Mouse (Mus musculus) liver, embryonic 16.5 days (tissue): ENCODE measurements around the gene Gm10306. TPM values are rescaled to one million over a fixed set of nuclear protein-coding genes. Genes with fewer than 3 reads are reported as not detected.

Experiments
- ATAC-seq: fragments of 200-750 bp; cut with Nextera tagmentation; 2 replicates; pipeline ENCODE4 v1.8.0; 2017; ENCODE audit warnings: low read depth, mild to moderate bottlenecking, moderate number of reproducible peaks, moderate library complexity
- H3K27ac ChIP-seq: fragments of 300-500 bp; sonication (generic); 2 replicates; pipeline ENCODE4 v1.5.1; 2014; ENCODE audit warnings: mild to moderate bottlenecking, low read length
- H3K27me3 ChIP-seq: fragments of 300-500 bp; sonication (generic); 2 replicates; pipeline ENCODE4 v1.6.1; 2014; ENCODE audit warnings: low read depth, low read length, mixed read lengths; ENCODE audit not compliant: control insufficient read depth, insufficient read depth
- H3K36me3 ChIP-seq: fragments of 300-500 bp; sonication (generic); 2 replicates; pipeline ENCODE4 v1.6.1; 2014; ENCODE audit warnings: mild to moderate bottlenecking; ENCODE audit not compliant: control insufficient read depth, insufficient read depth
- H3K4me1 ChIP-seq: fragments of 300-500 bp; sonication (generic); 2 replicates; pipeline ENCODE4 v1.6.1; 2014; ENCODE audit warnings: low read depth, low read length, mixed read lengths; ENCODE audit not compliant: control insufficient read depth
- H3K4me2 ChIP-seq: fragments of 300-500 bp; sonication (generic); 2 replicates; pipeline ENCODE4 v1.6.1; 2014; ENCODE audit warnings: low read depth, low read length, mixed read lengths
- H3K4me3 ChIP-seq: fragments of 300-500 bp; sonication (generic); 2 replicates; pipeline ENCODE4 v1.5.1; 2014; ENCODE audit warnings: low read depth, mild to moderate bottlenecking, low read length
- H3K9ac ChIP-seq: fragments of 300-500 bp; sonication (generic); 2 replicates; pipeline ENCODE4 v1.6.1; 2014; ENCODE audit warnings: low read depth, low read length
- H3K9me3 ChIP-seq: fragments of 300-500 bp; sonication (generic); replicated peaks from 2 replicates; pipeline ENCODE4 v1.6.1; 2016; ENCODE audit warnings: low read length; ENCODE audit not compliant: control insufficient read depth
- WGBS: fragments of 180-500 bp; shearing (Covaris S2); extraction: QIAGEN DNeasy Blood & Tissue Kit; methylation state at CpG from one replicate; pipeline ENCODE4 v1.1.7; 2014; ENCODE audit not compliant: insufficient replicate concordance; 5-methylcytosine and 5-hydroxymethylcytosine counted together
- polyA plus RNA-seq: library from polyadenylated mRNA; unstranded; fragments of >200 nt; fragmentation: Nextera tagmentation; extraction: Ambion mirVana; gene quantifications from 2 replicates; pipeline ENCODE4 v1.2.1, GENCODE M21; 2015

Gene Gm10306
- polyA plus RNA-seq, 1 experiment from 2014 or later, result not detected

DNA sequence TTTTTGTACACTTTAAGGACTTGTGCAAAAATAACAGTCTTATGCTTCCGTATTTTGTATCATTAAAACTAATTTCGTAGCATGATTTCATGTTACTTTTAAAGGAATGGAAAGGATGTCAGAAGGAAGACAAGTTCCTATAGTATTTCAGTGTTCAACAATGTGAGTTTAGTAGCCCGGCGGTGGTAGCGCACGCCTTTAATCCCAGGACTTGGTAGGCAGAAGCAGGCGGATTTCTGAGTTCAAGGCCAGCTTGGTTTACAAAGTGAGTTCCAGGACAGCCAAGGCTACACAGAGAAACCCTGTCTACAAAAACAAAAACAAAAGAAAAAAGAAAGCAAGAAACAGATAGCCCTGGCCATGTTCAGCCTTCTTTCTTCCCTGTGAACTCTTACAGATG, 799 bp downstream of the Gm10306 start:
- Histone ChIP-seq H3K36me3 (no peaks in the 10 kb centered on the region), H3K4me3 (no peak overlapping the region), H3K9me3 (no peaks in the 10 kb centered on the region), H3K4me1 (peaks cover 6% of the 10 kb centered on the region), H3K27me3 (no peaks in the 10 kb centered on the region), H3K27ac (no peak overlapping the region), H3K4me2 (peak overlapping the region; percentile 63), H3K9ac (no peak overlapping the region)
- 78% methylated on average over 7 of the region's 7 CpGs for WGBS
- no peak for ATAC-seq

DNA sequence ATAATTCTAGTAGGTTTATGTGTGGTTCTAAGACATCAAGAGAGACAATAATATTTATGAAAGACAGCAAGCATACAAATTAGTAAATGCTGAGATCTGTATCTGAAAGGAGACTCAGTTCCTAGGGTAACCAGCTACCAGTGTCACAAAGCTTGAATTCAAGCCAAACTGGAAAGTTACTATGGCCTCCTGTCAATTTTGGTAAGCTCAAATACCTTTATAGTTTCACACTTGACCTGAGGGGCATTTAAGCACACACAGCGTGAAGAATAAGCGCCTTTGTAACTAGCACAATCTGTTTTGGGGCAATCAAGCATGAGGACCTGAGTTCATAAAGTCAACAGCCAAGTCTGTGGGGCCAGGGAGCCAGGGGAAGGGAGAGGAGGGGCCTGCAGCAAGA, 2.9 kb downstream of the Gm10306 start:
- peaks cover 6% of the 10 kb centered on the region for H3K4me1 ChIP-seq
- no peak for ATAC-seq
- H3K27ac ChIP-seq, result no peak overlapping the region
- H3K4me2 ChIP-seq, result no peak overlapping the region
- H3K4me3 ChIP-seq, result no peak overlapping the region
- H3K27me3 ChIP-seq, result no peaks in the 10 kb centered on the region
- no peak overlapping the region for H3K9ac ChIP-seq
- no peaks in the 10 kb centered on the region for H3K36me3 ChIP-seq
- 55% methylated on average over 2 of the region's 2 CpGs for WGBS
- H3K9me3 ChIP-seq, result no peaks in the 10 kb centered on the region

- no peaks in the 10 kb centered on the region for H3K36me3 ChIP-seq
- H3K9ac ChIP-seq, result no peak overlapping the region
- H3K4me3 ChIP-seq, result no peak overlapping the region
- H3K27ac ChIP-seq, result no peak overlapping the region
- ATAC-seq, result no peak
- peaks cover 5% of the 10 kb centered on the region for H3K4me1 ChIP-seq
- 66% methylated on average over 1 of the region's 1 CpGs for WGBS
- H3K9me3 ChIP-seq, result no peaks in the 10 kb centered on the region
- no peaks in the 10 kb centered on the region for H3K27me3 ChIP-seq
- H3K4me2 ChIP-seq, result no peak overlapping the region
These were observed 4.0 kb downstream of the Gm10306 start for GRCm38 (mm10) chr4:94560316-94560715.

DNA sequence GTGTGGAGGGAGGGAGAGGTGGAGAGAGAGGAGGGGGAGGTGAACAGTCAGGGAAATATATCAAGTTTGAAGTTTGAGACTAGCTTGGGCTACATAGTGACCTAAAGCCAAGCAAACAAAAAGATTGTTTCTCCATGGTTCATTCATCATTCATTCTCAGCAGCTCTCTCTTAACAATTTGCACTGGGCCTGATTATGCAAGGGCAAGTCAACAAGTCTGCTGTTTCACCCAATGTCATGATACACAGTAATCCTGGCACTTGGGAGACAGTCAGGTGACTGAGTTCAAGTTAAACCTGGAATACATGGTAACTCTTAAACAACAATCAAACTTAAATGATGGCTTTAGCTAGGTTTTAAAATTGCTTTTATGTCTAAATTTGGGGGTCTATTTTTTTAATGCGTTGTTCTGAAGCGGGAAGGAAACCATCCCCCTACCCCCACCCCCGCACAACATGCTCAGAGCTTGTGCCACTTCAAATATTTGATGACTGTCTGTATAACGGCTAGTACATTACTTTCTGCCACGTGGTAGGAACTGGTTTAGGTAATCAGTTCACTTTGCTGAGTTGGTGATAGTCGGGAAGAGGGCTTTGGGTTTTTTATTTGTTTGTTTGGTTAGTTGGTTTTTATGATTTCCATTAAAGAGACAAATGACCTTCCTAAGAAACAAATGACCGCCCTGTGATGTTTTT, 5.8 kb downstream of the Gm10306 start:
- H3K4me3 ChIP-seq, result no peak overlapping the region
- peak; percentile 63 for ATAC-seq
- H3K4me1 ChIP-seq, result peaks cover 4% of the 10 kb centered on the region
- H3K27me3 ChIP-seq, result no peaks in the 10 kb centered on the region
- 63% methylated on average over 7 of the region's 7 CpGs for WGBS
- H3K9me3 ChIP-seq, result no peaks in the 10 kb centered on the region
- H3K36me3 ChIP-seq, result no peaks in the 10 kb centered on the region; the same call in none of the 2 replicates
- H3K4me2 ChIP-seq, result no peak overlapping the region
- H3K9ac ChIP-seq, result no peak overlapping the region
- H3K27ac ChIP-seq, result no peak overlapping the region

GRCm38 (mm10) chr4:94564297-94564696, 8.0 kb downstream of the Gm10306 start:
- Histone ChIP-seq H3K4me2 (no peak overlapping the region), H3K4me1 (peaks cover 4% of the 10 kb centered on the region), H3K9ac (no peak overlapping the region), H3K36me3 (peaks cover 4% of the 10 kb centered on the region), H3K4me3 (no peak overlapping the region), H3K9me3 (no peaks in the 10 kb centered on the region), H3K27me3 (no peaks in the 10 kb centered on the region), H3K27ac (no peak overlapping the region)
- peak; percentile 43; the same call in 1 of the 2 replicates for ATAC-seq

DNA sequence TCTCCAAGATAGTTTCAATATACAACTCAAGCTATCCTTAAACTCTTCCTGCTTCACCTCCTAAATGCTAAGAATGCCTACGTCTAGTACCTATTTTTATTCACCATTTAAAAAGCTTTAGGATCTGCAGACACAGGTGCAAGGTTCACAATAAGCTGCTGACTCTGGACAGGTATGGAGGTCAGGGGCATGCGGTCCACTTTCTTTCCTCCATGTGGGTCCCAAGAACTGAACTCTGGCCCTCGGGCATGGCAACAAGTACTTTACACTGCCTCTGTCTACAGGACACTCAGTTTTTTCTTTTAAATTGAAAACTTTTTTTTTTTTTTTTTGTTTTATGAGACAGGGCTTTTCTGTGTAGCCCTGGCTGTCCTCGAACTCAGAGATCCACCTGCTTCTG, 16.3 kb downstream of the Gm10306 start:
- H3K4me1 ChIP-seq, result no peaks in the 10 kb centered on the region
- 80% methylated on average over 4 of the region's 4 CpGs for WGBS
- no peak overlapping the region for H3K4me2 ChIP-seq
- no peak overlapping the region for H3K9ac ChIP-seq
- H3K36me3 ChIP-seq, result peaks cover 6% of the 10 kb centered on the region
- no peaks in the 10 kb centered on the region for H3K27me3 ChIP-seq
- H3K9me3 ChIP-seq, result no peaks in the 10 kb centered on the region
- no peak for ATAC-seq
- no peak overlapping the region for H3K27ac ChIP-seq
- no peak overlapping the region for H3K4me3 ChIP-seq

- WGBS, result 38% methylated on average over 4 of the region's 4 CpGs
- Histone ChIP-seq H3K9me3 (no peaks in the 10 kb centered on the region), H3K36me3 (no peaks in the 10 kb centered on the region), H3K4me3 (no peak overlapping the region), H3K4me2 (no peak overlapping the region), H3K27me3 (no peaks in the 10 kb centered on the region), H3K9ac (no peak overlapping the region), H3K4me1 (peaks cover 5% of the 10 kb centered on the region), H3K27ac (no peak overlapping the region)
- no peak for ATAC-seq
These were observed 35.5 kb downstream of the Gm10306 start for GRCm38 (mm10) chr4:94591765-94592381.

DNA sequence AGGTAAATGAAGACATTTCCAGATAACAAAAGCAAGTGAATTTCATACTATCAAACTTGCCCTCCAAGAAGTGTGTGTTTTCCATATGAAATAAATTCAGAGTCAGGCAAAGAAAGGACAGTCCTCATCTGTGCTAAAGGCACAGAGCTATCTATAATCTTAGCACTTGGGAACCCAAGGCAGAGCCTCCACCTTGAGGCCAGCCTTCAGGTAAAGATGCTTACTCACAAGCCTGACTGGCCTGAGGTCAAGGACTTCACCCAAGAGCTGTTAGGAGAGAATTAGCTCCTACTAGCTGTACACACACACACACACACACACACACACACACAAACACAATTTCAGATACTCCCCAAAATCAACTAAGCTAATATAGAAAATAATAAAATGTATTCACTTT, 36.4 kb downstream of the Gm10306 start:
- no peaks in the 10 kb centered on the region for H3K9me3 ChIP-seq
- H3K36me3 ChIP-seq, result no peaks in the 10 kb centered on the region
- H3K27me3 ChIP-seq, result no peaks in the 10 kb centered on the region
- peaks cover 5% of the 10 kb centered on the region for H3K4me1 ChIP-seq
- H3K9ac ChIP-seq, result no peak overlapping the region
- H3K27ac ChIP-seq, result no peak overlapping the region
- no peak overlapping the region for H3K4me2 ChIP-seq
- H3K4me3 ChIP-seq, result no peak overlapping the region
- no peak for ATAC-seq

- no peak overlapping the region for H3K4me3 ChIP-seq
- no peaks in the 10 kb centered on the region for H3K9me3 ChIP-seq
- no peak for ATAC-seq
- H3K9ac ChIP-seq, result no peak overlapping the region
- H3K27ac ChIP-seq, result no peak overlapping the region
- 73% methylated on average over 4 of the region's 4 CpGs for WGBS
- peaks cover 14% of the 10 kb centered on the region for H3K4me1 ChIP-seq
- H3K4me2 ChIP-seq, result peak overlapping the region; percentile 93; the same call in 1 of the 2 replicates
- H3K27me3 ChIP-seq, result no peaks in the 10 kb centered on the region
- no peaks in the 10 kb centered on the region for H3K36me3 ChIP-seq
These were observed 45.0 kb downstream of the Gm10306 start for GRCm38 (mm10) chr4:94601395-94601794.
